Mouse (Mus musculus): ENCODE measurements around the gene Gm9117. TPM values are rescaled to one million over a fixed set of nuclear protein-coding genes. Genes with fewer than 3 reads are reported as not detected.
"Not testable (repeated sequence)": the region's sequence is repeated elsewhere in the genome, so short reads cannot be mapped to it uniquely, and the experiment has no call there.

Gene Gm9117
- polyA plus RNA-seq (2014; fragmentation: Nextera tagmentation; extraction: Ambion mirVana): not detected in 2 replicates

DNA sequence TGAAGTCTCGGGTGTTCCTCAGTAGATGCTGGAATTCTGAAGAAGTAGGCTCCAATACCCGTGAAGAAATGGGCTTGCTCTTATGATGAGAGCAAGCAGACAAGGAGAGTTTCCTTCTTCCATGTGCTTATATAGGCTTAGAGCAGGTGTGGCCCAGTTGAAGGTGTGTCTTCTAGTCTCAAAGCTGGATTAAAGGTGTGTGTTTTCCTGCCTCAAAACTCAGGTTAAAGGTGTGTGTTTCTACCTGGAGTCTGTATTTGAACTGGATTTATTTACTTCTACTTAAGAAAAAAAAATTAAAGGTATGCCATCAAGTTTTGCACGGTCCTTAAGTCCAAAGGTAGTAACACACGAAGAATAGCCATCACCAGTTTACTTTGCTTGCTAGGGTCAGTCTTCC, at the start of gene Gm9117:
Gene Gm9117, minus strand, starts transcription at position 101 of the 400 bp plus-strand sequence.
- H3K27ac ChIP-seq (ENCODE audit: low read depth, low read length); H3K4me2 ChIP-seq (ENCODE audit: low read depth); DNase-seq (ENCODE audit: low spot score); ATAC-seq (ENCODE audit: insufficient read depth, low FRiP score, low TSS enrichment); H3K4me1 ChIP-seq (ENCODE audit: control insufficient read depth, insufficient read depth, low read length); H3K27me3 ChIP-seq (ENCODE audit: control insufficient read depth, insufficient read depth, low read length); H3K9me3 ChIP-seq (ENCODE audit: control insufficient read depth, low read length); H3K36me3 ChIP-seq (ENCODE audit: control insufficient read depth, insufficient read depth, low read length); H3K9ac ChIP-seq (ENCODE audit: low read length); H3K4me3 ChIP-seq (ENCODE audit: low read depth, low read length): not testable (repeated sequence)
- 85% methylated on average over 3 of the region's 4 CpGs for WGBS

DNA sequence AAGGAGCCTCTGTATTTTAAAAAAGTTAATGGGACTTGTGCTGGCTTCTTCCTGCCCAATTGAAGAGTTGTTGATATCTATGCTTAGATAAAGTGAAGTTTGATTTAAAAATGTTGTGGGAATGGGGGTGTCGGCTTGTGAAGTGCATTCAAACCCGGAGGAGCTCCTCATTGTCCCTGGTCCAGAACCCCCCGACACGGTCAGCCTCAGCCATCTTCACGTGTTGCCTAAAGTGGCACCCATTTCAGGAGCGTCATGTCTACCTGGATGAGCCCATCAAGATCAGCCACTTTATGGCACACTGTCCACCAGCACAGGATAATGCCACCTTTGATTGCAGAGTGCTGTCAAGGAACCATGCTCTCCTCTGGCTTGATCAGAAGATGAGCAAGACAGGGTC, 25.6 kb upstream of the Gm9117 start:
- not testable (repeated sequence) for H3K36me3 ChIP-seq (ENCODE audit: control insufficient read depth, insufficient read depth, low read length); ATAC-seq (ENCODE audit: insufficient read depth, low FRiP score, low TSS enrichment); H3K27ac ChIP-seq (ENCODE audit: low read depth, low read length); H3K4me1 ChIP-seq (ENCODE audit: control insufficient read depth, insufficient read depth, low read length); H3K9me3 ChIP-seq (ENCODE audit: control insufficient read depth, low read length); H3K4me3 ChIP-seq (ENCODE audit: low read depth, low read length); DNase-seq (ENCODE audit: low spot score); H3K27me3 ChIP-seq (ENCODE audit: control insufficient read depth, insufficient read depth, low read length); H3K9ac ChIP-seq (ENCODE audit: low read length); H3K4me2 ChIP-seq (ENCODE audit: low read depth)
- 94% methylated on average over 6 of the region's 6 CpGs for WGBS

DNA sequence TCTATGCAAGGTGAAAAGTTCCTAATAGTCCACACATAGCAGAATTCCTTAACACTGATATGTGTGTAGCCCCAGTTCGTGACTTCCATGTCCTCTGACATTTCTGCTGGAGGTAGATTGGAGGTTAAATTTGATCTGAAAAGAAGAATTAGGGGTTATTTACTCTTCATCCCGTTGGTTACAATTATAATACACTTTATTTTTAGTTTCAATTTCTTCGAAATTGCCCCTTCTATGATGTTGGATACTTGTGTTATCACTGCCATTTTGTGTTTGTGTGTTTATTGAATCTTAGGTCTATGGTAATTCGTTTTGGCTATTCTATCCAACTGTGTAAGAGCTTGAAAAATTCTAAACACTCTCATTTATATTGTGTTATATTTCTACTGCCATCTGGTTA, 17.9 kb upstream of the Gm9117 start, which contains the start of gene Tdpoz5:
Gene Tdpoz5, minus strand, starts transcription at position 101 of the 400 bp plus-strand sequence.
- 94% methylated on average over 2 of the region's 4 CpGs for WGBS
- not testable (repeated sequence) for H3K36me3 ChIP-seq (ENCODE audit: control insufficient read depth, insufficient read depth, low read length); ATAC-seq (ENCODE audit: insufficient read depth, low FRiP score, low TSS enrichment)

DNA sequence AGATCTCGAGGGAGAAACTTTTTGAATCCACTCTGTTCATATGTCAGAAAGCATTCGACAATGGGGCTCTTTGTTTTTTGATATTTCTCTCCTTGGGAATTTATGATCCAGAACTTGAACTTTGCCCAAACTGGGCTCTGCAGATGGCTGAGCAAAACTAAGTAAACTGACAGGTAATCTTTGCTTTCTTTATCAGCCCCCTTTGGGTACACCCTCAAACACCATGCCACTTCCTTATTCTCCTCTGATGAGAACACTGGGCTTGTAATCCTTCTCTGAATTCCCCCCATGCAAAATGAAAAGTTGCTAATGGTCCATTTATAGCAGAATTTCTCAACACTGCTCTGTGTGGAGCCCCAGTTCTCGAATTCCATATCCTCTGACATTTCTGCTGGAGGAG, 5.0 kb downstream of the Gm9117 start:
- not testable (repeated sequence) for H3K27me3 ChIP-seq (ENCODE audit: control insufficient read depth, insufficient read depth, low read length); H3K9ac ChIP-seq (ENCODE audit: low read length); H3K27ac ChIP-seq (ENCODE audit: low read depth, low read length); H3K4me2 ChIP-seq (ENCODE audit: low read depth); H3K4me1 ChIP-seq (ENCODE audit: control insufficient read depth, insufficient read depth, low read length); DNase-seq (ENCODE audit: low spot score); ATAC-seq (ENCODE audit: insufficient read depth, low FRiP score, low TSS enrichment); H3K36me3 ChIP-seq (ENCODE audit: control insufficient read depth, insufficient read depth, low read length); H3K4me3 ChIP-seq (ENCODE audit: low read depth, low read length); H3K9me3 ChIP-seq (ENCODE audit: control insufficient read depth, low read length)
- no CpG with 5 or more reads among the region's 3 CpGs for WGBS

More for the DNA sequence above, 17.9 kb upstream of the Gm9117 start, which contains the start of gene Tdpoz5:
- not testable (repeated sequence) for H3K4me1 ChIP-seq (ENCODE audit: control insufficient read depth, insufficient read depth, low read length); H3K27ac ChIP-seq (ENCODE audit: low read depth, low read length); H3K4me2 ChIP-seq (ENCODE audit: low read depth); H3K9ac ChIP-seq (ENCODE audit: low read length); DNase-seq (ENCODE audit: low spot score); H3K4me3 ChIP-seq (ENCODE audit: low read depth, low read length); H3K9me3 ChIP-seq (ENCODE audit: control insufficient read depth, low read length); H3K27me3 ChIP-seq (ENCODE audit: control insufficient read depth, insufficient read depth, low read length)

Other genes with a start within 250 kb of the Gm9117 start
- not detected in 2 replicates for gene Gm5773, start 170.5 kb downstream of the Gm9117 start, polyA plus RNA-seq (2014; fragmentation: Nextera tagmentation; extraction: Ambion mirVana)
- not detected in 2 replicates for gene Tdpoz4, start 147.1 kb downstream of the Gm9117 start, polyA plus RNA-seq (2014; fragmentation: Nextera tagmentation; extraction: Ambion mirVana)
- gene Tdpoz3, start 117.5 kb downstream of the Gm9117 start, polyA plus RNA-seq (2014; fragmentation: Nextera tagmentation; extraction: Ambion mirVana): not detected in 2 replicates
- not detected in 2 replicates for gene Tdpoz5, start 17.8 kb upstream of the Gm9117 start, polyA plus RNA-seq (2014; fragmentation: Nextera tagmentation; extraction: Ambion mirVana)
- gene Gm9125, start 111.3 kb upstream of the Gm9117 start, polyA plus RNA-seq (2014; fragmentation: Nextera tagmentation; extraction: Ambion mirVana): not detected in 2 replicates
- gene Gm10697, start 129.1 kb upstream of the Gm9117 start, polyA plus RNA-seq (2014; fragmentation: Nextera tagmentation; extraction: Ambion mirVana): not detected in 2 replicates
- gene Gm10696, start 234.7 kb upstream of the Gm9117 start, polyA plus RNA-seq (2014; fragmentation: Nextera tagmentation; extraction: Ambion mirVana): not detected in 2 replicates